Mouse (Mus musculus): ENCODE data around the gene Mlf2.

GRCm38 (mm10) chr6:124955212-124955611, 24.0 kb downstream of the Mlf2 start:
- TF ChIP-seq GATA1 (IDR thresholded peaks at IDR 0.05; ENCODE audit: low read length) (no peak), TAL1 (IDR thresholded peaks at IDR 0.05; ENCODE audit: low read length) (no peak)

Measured in erythroblast, embryonic 14.5 days (primary cell).